Mouse (Mus musculus): ENCODE data around the gene Tln1. TPM values are rescaled to one million over a fixed set of nuclear protein-coding genes. Genes with fewer than 3 reads are reported as not detected.

The Tln1 gene
- polyA plus RNA-seq, 1 experiment, result 78.0 TPM

DNA sequence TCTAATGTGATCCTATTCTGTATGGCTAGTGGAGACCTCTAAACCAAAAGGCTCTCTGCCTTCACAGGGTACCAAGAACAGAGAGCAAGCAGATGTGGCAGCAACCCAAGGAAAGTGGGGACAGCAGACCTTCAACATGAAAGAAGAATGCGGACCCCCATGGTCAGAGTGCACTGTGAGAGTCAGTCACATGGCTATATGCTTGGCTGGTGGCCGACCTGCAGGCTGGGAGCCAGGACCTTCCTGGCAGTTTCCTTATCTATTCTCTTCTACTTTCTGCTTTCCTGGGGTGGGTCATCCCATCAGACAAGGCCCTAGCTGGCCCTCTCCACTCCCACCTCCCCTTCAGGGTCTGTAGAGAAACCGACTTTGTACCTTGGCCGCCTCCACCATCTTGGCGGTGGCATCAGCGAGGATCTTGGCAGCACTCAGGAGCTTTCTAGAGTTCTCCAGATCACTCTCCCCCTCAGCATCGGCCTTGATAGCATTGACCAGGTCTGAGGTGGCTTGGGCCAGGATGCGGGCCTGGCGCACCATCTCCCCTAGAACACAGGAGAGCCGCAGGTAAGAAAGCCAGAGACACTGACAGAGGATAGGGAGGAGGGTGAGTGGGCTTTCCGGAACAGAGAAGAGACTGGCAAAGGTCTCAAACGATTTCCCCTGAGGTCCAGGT, 16.0 kb downstream of the Tln1 start:
- no peaks in the 10 kb centered on the region for H3K27me3 ChIP-seq (ENCODE audit: control insufficient read depth, insufficient read depth, low read length)
- TF ChIP-seq POLR2A (IDR thresholded peaks at IDR 0.05; ENCODE audit: low read depth, low read length) (no peak), CTCF (IDR thresholded peaks at IDR 0.05; ENCODE audit: extremely low read depth, insufficient read length, insufficient replicate concordance, low read depth, low read length) (no peak)
- 89% methylated on average over 12 of the region's 12 CpGs for WGBS
- peaks cover 96% of the 10 kb centered on the region for H3K36me3 ChIP-seq (ENCODE audit: control insufficient read depth, insufficient read depth, low read length)
- no peak overlapping the region for H3K4me3 ChIP-seq (ENCODE audit: low read depth, low read length)
- H3K4me1 ChIP-seq (ENCODE audit: control insufficient read depth, insufficient read depth, insufficient read length, low read length), result no peaks in the 10 kb centered on the region
- H3K27ac ChIP-seq (ENCODE audit: insufficient read depth, low read depth, low read length), result no peak overlapping the region

DNA sequence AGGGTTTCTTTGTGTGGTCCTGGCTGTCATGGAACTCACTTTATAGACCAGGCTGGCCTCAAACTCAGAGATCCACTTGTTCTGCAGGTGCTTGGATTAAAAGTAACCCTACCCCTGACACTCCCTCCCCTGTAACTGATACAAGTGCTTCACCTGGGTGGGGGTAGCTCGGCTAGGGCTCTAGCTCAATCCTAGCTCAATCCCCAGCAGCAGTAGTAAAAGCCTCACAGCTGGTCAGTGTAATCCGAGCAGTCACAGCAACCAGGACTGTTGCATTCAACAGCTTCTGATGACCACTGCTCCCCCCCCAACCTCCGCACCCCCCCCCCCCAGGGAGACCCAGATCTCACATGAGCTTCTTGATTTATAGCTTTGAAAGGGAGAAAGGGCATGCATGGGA, 20.4 kb downstream of the Tln1 start:
- TF ChIP-seq POLR2A (IDR thresholded peaks at IDR 0.05; ENCODE audit: low read depth, low read length) (no peak), CTCF (IDR thresholded peaks at IDR 0.05; ENCODE audit: extremely low read depth, insufficient read length, insufficient replicate concordance, low read depth, low read length) (no peak)
- Histone ChIP-seq H3K36me3 (ENCODE audit: control insufficient read depth, insufficient read depth, low read length) (peaks cover 94% of the 10 kb centered on the region), H3K27me3 (ENCODE audit: control insufficient read depth, insufficient read depth, low read length) (no peaks in the 10 kb centered on the region)

DNA sequence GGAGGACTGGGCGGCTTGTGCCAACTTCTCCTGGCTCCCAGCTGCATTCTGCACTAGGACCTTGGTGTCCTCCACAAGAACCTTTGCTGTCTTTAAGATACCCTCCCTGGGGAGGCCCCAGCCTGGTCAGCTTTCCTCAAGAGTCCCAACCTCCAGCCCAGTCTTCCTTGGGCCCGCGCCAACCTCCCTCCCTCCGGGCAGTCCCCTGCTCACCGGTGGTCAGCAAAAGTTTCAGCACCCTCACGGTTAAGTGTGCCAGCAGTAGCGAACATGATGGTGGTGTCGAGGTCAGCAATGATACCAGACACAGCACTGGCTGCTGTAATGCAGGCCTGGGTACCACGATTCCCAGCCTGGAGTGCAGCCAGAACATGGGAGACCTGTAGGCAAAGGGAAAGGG, 26.5 kb downstream of the Tln1 start:
- H3K36me3 ChIP-seq (ENCODE audit: control insufficient read depth, insufficient read depth, low read length), result peaks cover 95% of the 10 kb centered on the region
- TF ChIP-seq POLR2A (IDR thresholded peaks at IDR 0.05; ENCODE audit: low read depth, low read length) (no peak), CTCF (IDR thresholded peaks at IDR 0.05; ENCODE audit: extremely low read depth, insufficient read length, insufficient replicate concordance, low read depth, low read length) (no peak)
- no peak overlapping the region for H3K27ac ChIP-seq (ENCODE audit: insufficient read depth, low read depth, low read length)
- no peak overlapping the region for H3K4me3 ChIP-seq (ENCODE audit: low read depth, low read length)
- H3K4me1 ChIP-seq (ENCODE audit: control insufficient read depth, insufficient read depth, insufficient read length, low read length), result no peaks in the 10 kb centered on the region
- WGBS, result 86% methylated on average over 9 of the region's 9 CpGs
- H3K27me3 ChIP-seq (ENCODE audit: control insufficient read depth, insufficient read depth, low read length), result no peaks in the 10 kb centered on the region

More for the DNA sequence above, 20.4 kb downstream of the Tln1 start:
- no peak overlapping the region for H3K27ac ChIP-seq (ENCODE audit: insufficient read depth, low read depth, low read length)
- H3K4me3 ChIP-seq (ENCODE audit: low read depth, low read length), result no peak overlapping the region
- H3K4me1 ChIP-seq (ENCODE audit: control insufficient read depth, insufficient read depth, insufficient read length, low read length), result no peaks in the 10 kb centered on the region
- WGBS, result 90% methylated on average over 3 of the region's 3 CpGs

DNA sequence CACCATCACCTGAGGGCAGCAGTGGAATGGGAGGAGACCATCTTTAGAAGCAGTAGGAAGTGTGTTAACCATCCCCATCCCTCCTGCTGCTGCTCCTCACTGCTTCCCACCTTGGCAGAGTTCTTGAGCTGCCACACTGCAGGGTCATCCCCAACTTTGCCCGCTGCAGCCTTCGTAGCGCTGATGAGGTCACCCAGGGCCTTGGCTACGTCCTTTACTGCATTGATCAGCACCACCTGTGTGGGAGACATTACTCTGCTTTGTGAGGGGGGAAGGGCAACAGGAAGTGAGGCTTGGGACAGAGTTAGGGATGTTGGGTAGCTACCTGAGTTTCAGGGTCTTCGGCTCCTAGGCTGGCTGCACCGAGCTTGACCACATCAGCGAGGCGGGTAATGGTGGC, 26.9 kb downstream of the Tln1 start:
- WGBS, result 95% methylated on average over 8 of the region's 8 CpGs

DNA sequence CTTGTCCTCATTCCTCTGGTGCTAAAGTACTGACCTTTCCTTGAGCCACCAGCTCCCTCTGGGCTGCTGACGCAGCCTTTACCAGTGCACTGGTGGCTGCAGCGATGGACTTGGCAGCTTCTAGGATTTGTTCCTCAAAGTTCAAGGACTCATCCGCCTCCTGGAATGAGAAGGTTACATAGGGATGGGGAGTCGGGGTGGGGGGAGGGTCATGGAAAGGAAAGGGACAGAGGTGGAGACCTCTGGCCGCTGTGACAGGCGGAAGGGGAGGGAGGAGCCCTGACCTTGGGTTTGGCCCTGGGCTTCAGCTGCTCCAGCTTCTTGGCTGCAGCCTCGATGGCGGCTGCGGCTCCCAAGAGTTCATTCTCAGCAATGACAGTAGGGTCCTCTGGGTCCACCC, 29.2 kb downstream of the Tln1 start:
- Histone ChIP-seq H3K36me3 (ENCODE audit: control insufficient read depth, insufficient read depth, low read length) (peaks cover 70% of the 10 kb centered on the region), H3K4me3 (ENCODE audit: low read depth, low read length) (no peak overlapping the region), H3K27me3 (ENCODE audit: control insufficient read depth, insufficient read depth, low read length) (no peaks in the 10 kb centered on the region), H3K27ac (ENCODE audit: insufficient read depth, low read depth, low read length) (no peak overlapping the region), H3K4me1 (ENCODE audit: control insufficient read depth, insufficient read depth, insufficient read length, low read length) (peaks cover 3% of the 10 kb centered on the region; the same call in 1 of the 2 replicates)
- TF ChIP-seq POLR2A (IDR thresholded peaks at IDR 0.05; ENCODE audit: low read depth, low read length) (no peak), CTCF (IDR thresholded peaks at IDR 0.05; ENCODE audit: extremely low read depth, insufficient read length, insufficient replicate concordance, low read depth, low read length) (no peak)
- WGBS, result 87% methylated on average over 9 of the region's 9 CpGs

More for the DNA sequence above, 26.9 kb downstream of the Tln1 start:
- TF ChIP-seq POLR2A (IDR thresholded peaks at IDR 0.05; ENCODE audit: low read depth, low read length) (no peak), CTCF (IDR thresholded peaks at IDR 0.05; ENCODE audit: extremely low read depth, insufficient read length, insufficient replicate concordance, low read depth, low read length) (no peak)
- Histone ChIP-seq H3K36me3 (ENCODE audit: control insufficient read depth, insufficient read depth, low read length) (peaks cover 93% of the 10 kb centered on the region), H3K4me1 (ENCODE audit: control insufficient read depth, insufficient read depth, insufficient read length, low read length) (no peaks in the 10 kb centered on the region), H3K4me3 (ENCODE audit: low read depth, low read length) (no peak overlapping the region), H3K27me3 (ENCODE audit: control insufficient read depth, insufficient read depth, low read length) (no peaks in the 10 kb centered on the region), H3K27ac (ENCODE audit: insufficient read depth, low read depth, low read length) (no peak overlapping the region)

DNA sequence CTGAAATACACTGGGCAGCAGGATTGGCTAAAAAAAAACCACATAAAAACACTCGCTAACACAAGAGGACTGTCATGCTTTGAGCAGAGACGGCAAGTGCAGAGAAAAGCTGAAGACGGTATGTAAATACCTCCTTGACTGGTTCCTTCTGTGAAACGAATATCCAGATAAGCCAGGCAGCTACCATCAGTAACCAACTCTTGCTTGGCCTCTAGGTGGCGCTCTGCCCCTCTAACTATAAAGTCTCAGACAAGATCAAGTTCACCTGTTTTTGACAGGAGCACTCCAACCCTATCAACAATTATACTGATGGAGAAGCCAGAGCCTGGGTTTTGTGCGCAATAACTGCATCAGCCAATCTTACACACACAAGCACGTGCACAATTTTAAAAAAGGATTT, 31.9 kb downstream of the Tln1 start:
- WGBS, result 14% methylated on average over 7 of the region's 7 CpGs
- Histone ChIP-seq H3K4me1 (ENCODE audit: control insufficient read depth, insufficient read depth, insufficient read length, low read length) (peaks cover 3% of the 10 kb centered on the region; the same call in 1 of the 2 replicates), H3K27me3 (ENCODE audit: control insufficient read depth, insufficient read depth, low read length) (no peaks in the 10 kb centered on the region), H3K36me3 (ENCODE audit: control insufficient read depth, insufficient read depth, low read length) (peaks cover 44% of the 10 kb centered on the region), H3K27ac (ENCODE audit: insufficient read depth, low read depth, low read length) (no peak overlapping the region), H3K4me3 (ENCODE audit: low read depth, low read length) (no peak overlapping the region)
- TF ChIP-seq CTCF (IDR thresholded peaks at IDR 0.05; ENCODE audit: extremely low read depth, insufficient read length, insufficient replicate concordance, low read depth, low read length) (peak; percentile 48; the same call in 1 of the 2 replicates), POLR2A (IDR thresholded peaks at IDR 0.05; ENCODE audit: low read depth, low read length) (no peak)

DNA sequence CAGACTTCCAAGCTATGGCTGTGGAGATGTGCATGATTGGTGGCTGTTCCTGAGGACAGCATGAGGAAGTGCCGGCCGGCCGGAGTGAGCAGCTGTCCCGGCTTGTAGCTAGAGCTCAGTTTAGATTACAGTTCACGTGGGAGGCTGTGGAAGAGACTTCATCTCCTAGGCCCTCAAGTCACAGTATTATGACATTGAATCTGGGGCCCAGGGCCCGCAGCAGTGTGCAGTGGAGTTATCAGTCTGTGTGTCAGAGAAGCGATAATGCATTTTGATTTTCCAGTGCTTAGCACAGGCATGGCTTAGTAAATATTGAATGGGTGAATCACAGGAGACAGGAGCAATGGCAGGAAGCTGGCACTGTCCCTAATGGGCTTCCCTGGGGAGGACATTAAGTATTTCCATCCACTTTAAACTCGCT, 32.4 kb downstream of the Tln1 start:
- Histone ChIP-seq H3K27me3 (ENCODE audit: control insufficient read depth, insufficient read depth, low read length) (no peaks in the 10 kb centered on the region), H3K4me1 (ENCODE audit: control insufficient read depth, insufficient read depth, insufficient read length, low read length) (peaks cover 3% of the 10 kb centered on the region; the same call in 1 of the 2 replicates), H3K4me3 (ENCODE audit: low read depth, low read length) (no peak overlapping the region), H3K36me3 (ENCODE audit: control insufficient read depth, insufficient read depth, low read length) (peaks cover 39% of the 10 kb centered on the region), H3K27ac (ENCODE audit: insufficient read depth, low read depth, low read length) (no peak overlapping the region)
- TF ChIP-seq CTCF (IDR thresholded peaks at IDR 0.05; ENCODE audit: extremely low read depth, insufficient read length, insufficient replicate concordance, low read depth, low read length) (no peak), POLR2A (IDR thresholded peaks at IDR 0.05; ENCODE audit: low read depth, low read length) (no peak)
- 43% methylated on average over 8 of the region's 8 CpGs for WGBS
